Mouse (Mus musculus) stomach, embryonic 16.5 days (tissue): ENCODE measurements around the gene Hook1. TPM values are rescaled to one million over a fixed set of nuclear protein-coding genes. Genes with fewer than 3 reads are reported as not detected.

ENCODE experiments used
- polyA plus RNA-seq: library from polyadenylated mRNA; unstranded; fragments of >200 nt; fragmentation: Nextera tagmentation; extraction: Ambion mirVana; gene quantifications from 2 replicates; pipeline ENCODE4 v1.2.1, GENCODE M21; 2015

Gene Hook1
- polyA plus RNA-seq, 1 experiment from 2014 or later: 26.4 TPM

Other genes with a start within 250 kb of the Hook1 start
- gene Cyp2j13, start 110.3 kb downstream of the Hook1 start, polyA plus RNA-seq: not detected in 2 replicates
- not detected in 2 replicates for gene Cyp2j12, start 173.9 kb downstream of the Hook1 start, polyA plus RNA-seq